Mouse (Mus musculus): ENCODE measurements around the gene Iqcg. TPM values are rescaled to one million over a fixed set of nuclear protein-coding genes. Genes with fewer than 3 reads are reported as not detected.

Gene Iqcg
- polyA plus RNA-seq, 1 experiment from 2014 or later: 12.1 TPM

DNA sequence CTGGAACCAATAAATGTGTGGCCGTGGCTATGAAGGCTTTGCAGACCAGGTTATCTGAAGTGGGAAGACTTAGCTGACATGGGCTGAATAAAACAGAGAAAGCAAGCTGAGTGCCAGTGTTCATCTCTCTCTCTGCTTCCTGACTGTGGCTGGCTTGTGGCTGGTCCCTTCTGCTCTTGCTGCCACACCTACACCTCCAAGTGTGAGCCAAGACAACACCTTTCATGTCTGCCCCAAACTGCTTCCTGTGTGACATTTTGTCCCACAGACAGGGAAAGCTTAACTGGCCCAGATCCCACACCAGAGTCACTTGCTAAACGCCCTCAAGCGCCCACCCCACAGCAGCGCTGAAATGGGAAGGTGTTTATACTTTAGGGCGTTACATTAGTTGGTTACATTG lies 2.9 kb downstream of the Iqcg start:
- H3K4me1 ChIP-seq: peaks cover 8% of the 10 kb centered on the region
- WGBS: 64% methylated on average over 5 of the region's 5 CpGs
- no peak overlapping the region for H3K4me2 ChIP-seq (replicated peaks)
- H3K9me3 ChIP-seq (replicated peaks): no peaks in the 10 kb centered on the region
- H3K9ac ChIP-seq: no peak overlapping the region
- ATAC-seq (ENCODE audit: insufficient number of reproducible peaks, low FRiP score, low TSS enrichment, low read depth): no peak
- H3K4me3 ChIP-seq (replicated peaks): no peak overlapping the region
- H3K36me3 ChIP-seq: peaks cover 4% of the 10 kb centered on the region
- H3K27me3 ChIP-seq: no peaks in the 10 kb centered on the region
- H3K27ac ChIP-seq (replicated peaks): no peak overlapping the region

GRCm38 (mm10) chr16:33049809-33050208 lies 6.2 kb downstream of the Iqcg start:
- H3K9ac ChIP-seq: no peak overlapping the region
- H3K36me3 ChIP-seq: no peaks in the 10 kb centered on the region

GRCm38 (mm10) chr16:33048686-33049085 lies 7.3 kb downstream of the Iqcg start:
- Histone ChIP-seq H3K27ac (replicated peaks) (no peak overlapping the region), H3K27me3 (no peaks in the 10 kb centered on the region), H3K9me3 (replicated peaks) (no peaks in the 10 kb centered on the region), H3K9ac (no peak overlapping the region), H3K4me3 (replicated peaks) (no peak overlapping the region), H3K36me3 (no peaks in the 10 kb centered on the region), H3K4me1 (no peaks in the 10 kb centered on the region), H3K4me2 (replicated peaks) (no peak overlapping the region)
- ATAC-seq (ENCODE audit: insufficient number of reproducible peaks, low FRiP score, low TSS enrichment, low read depth): no peak
- WGBS: 72% methylated on average over 2 of the region's 2 CpGs

More at GRCm38 (mm10) chr16:33049809-33050208, 6.2 kb downstream of the Iqcg start:
- Histone ChIP-seq H3K4me1 (no peaks in the 10 kb centered on the region), H3K27me3 (no peaks in the 10 kb centered on the region), H3K4me2 (replicated peaks) (no peak overlapping the region), H3K9me3 (replicated peaks) (no peaks in the 10 kb centered on the region), H3K4me3 (replicated peaks) (no peak overlapping the region), H3K27ac (replicated peaks) (no peak overlapping the region)
- WGBS: 89% methylated on average over 16 of the region's 16 CpGs
- no peak for ATAC-seq (ENCODE audit: insufficient number of reproducible peaks, low FRiP score, low TSS enrichment, low read depth)

GRCm38 (mm10) chr16:33048004-33048403 lies 8.0 kb downstream of the Iqcg start:
- no peak for ATAC-seq (ENCODE audit: insufficient number of reproducible peaks, low FRiP score, low TSS enrichment, low read depth)
- Histone ChIP-seq H3K4me1 (no peaks in the 10 kb centered on the region), H3K27me3 (no peaks in the 10 kb centered on the region), H3K36me3 (no peaks in the 10 kb centered on the region), H3K9ac (no peak overlapping the region), H3K9me3 (replicated peaks) (no peaks in the 10 kb centered on the region), H3K4me2 (replicated peaks) (no peak overlapping the region), H3K4me3 (replicated peaks) (no peak overlapping the region), H3K27ac (replicated peaks) (no peak overlapping the region)
- WGBS: 89% methylated on average over 1 of the region's 1 CpGs

DNA sequence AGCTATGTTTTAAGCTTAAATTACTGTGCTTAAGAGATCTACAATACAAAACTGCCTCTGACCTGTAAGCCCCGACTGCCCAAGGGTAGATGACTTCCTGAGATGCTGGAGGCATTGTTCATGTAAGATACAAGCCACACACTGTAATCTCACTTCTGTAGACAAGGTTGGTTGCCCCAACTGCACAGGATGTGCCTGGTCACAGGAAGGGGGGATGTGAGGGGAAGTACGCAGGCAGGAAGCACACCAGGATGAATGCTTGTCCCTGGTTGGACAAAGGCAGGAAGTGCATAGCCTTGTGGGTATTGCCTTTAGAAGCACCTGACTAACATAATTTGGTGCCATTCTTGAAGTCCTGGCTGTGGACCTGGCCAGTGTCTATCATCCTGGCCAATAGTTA lies 12.8 kb downstream of the Iqcg start:
- Histone ChIP-seq H3K27ac (replicated peaks) (no peak overlapping the region), H3K4me1 (no peaks in the 10 kb centered on the region), H3K9ac (no peak overlapping the region), H3K4me2 (replicated peaks) (no peak overlapping the region), H3K9me3 (replicated peaks) (no peaks in the 10 kb centered on the region), H3K36me3 (no peaks in the 10 kb centered on the region), H3K27me3 (no peaks in the 10 kb centered on the region), H3K4me3 (replicated peaks) (no peak overlapping the region)
- ATAC-seq (ENCODE audit: insufficient number of reproducible peaks, low FRiP score, low TSS enrichment, low read depth): no peak
- WGBS: 68% methylated on average over 2 of the region's 2 CpGs

- Histone ChIP-seq H3K4me2 (replicated peaks) (no peak overlapping the region), H3K4me3 (replicated peaks) (no peak overlapping the region), H3K9ac (no peak overlapping the region), H3K4me1 (no peaks in the 10 kb centered on the region), H3K27ac (replicated peaks) (no peak overlapping the region), H3K27me3 (no peaks in the 10 kb centered on the region), H3K36me3 (no peaks in the 10 kb centered on the region), H3K9me3 (replicated peaks) (no peaks in the 10 kb centered on the region)
- 88% methylated on average over 1 of the region's 1 CpGs for WGBS
- no peak for ATAC-seq (ENCODE audit: insufficient number of reproducible peaks, low FRiP score, low TSS enrichment, low read depth)
These were observed 13.3 kb downstream of the Iqcg start for GRCm38 (mm10) chr16:33042682-33043081.

- Histone ChIP-seq H3K27me3 (no peaks in the 10 kb centered on the region), H3K4me3 (replicated peaks) (no peak overlapping the region), H3K27ac (replicated peaks) (no peak overlapping the region), H3K36me3 (no peaks in the 10 kb centered on the region), H3K9me3 (replicated peaks) (no peaks in the 10 kb centered on the region), H3K9ac (no peak overlapping the region), H3K4me2 (replicated peaks) (no peak overlapping the region), H3K4me1 (no peaks in the 10 kb centered on the region)
- 65% methylated on average over 4 of the region's 4 CpGs for WGBS
- ATAC-seq (ENCODE audit: insufficient number of reproducible peaks, low FRiP score, low TSS enrichment, low read depth): no peak
These were observed 20.0 kb downstream of the Iqcg start for GRCm38 (mm10) chr16:33036006-33036405.

GRCm38 (mm10) chr16:33026357-33026756 lies 29.7 kb downstream of the Iqcg start:
- no peak overlapping the region for H3K9ac ChIP-seq
- no peak overlapping the region for H3K4me3 ChIP-seq (replicated peaks)
- H3K36me3 ChIP-seq: no peaks in the 10 kb centered on the region
- 69% methylated on average over 7 of the region's 7 CpGs for WGBS
- no peaks in the 10 kb centered on the region for H3K4me1 ChIP-seq
- H3K4me2 ChIP-seq (replicated peaks): no peak overlapping the region
- H3K27me3 ChIP-seq: no peaks in the 10 kb centered on the region
- no peaks in the 10 kb centered on the region for H3K9me3 ChIP-seq (replicated peaks)
- H3K27ac ChIP-seq (replicated peaks): no peak overlapping the region
- no peak for ATAC-seq (ENCODE audit: insufficient number of reproducible peaks, low FRiP score, low TSS enrichment, low read depth)

- no peaks in the 10 kb centered on the region for H3K4me1 ChIP-seq
- no peaks in the 10 kb centered on the region for H3K9me3 ChIP-seq (replicated peaks)
- no peak; the same call in 1 of the 2 replicates for ATAC-seq (ENCODE audit: insufficient number of reproducible peaks, low FRiP score, low TSS enrichment, low read depth)
- no peak overlapping the region for H3K4me3 ChIP-seq (replicated peaks)
- no peaks in the 10 kb centered on the region for H3K36me3 ChIP-seq
- H3K27ac ChIP-seq (replicated peaks): no peak overlapping the region
- 44% methylated on average over 8 of the region's 8 CpGs for WGBS
- H3K27me3 ChIP-seq: no peaks in the 10 kb centered on the region
- H3K4me2 ChIP-seq (replicated peaks): no peak overlapping the region
- H3K9ac ChIP-seq: no peak overlapping the region
These were observed 31.4 kb downstream of the Iqcg start for GRCm38 (mm10) chr16:33024456-33025104.

- Histone ChIP-seq H3K9ac (no peak overlapping the region), H3K4me1 (no peaks in the 10 kb centered on the region), H3K9me3 (replicated peaks) (no peaks in the 10 kb centered on the region), H3K4me2 (replicated peaks) (no peak overlapping the region), H3K27me3 (no peaks in the 10 kb centered on the region), H3K36me3 (no peaks in the 10 kb centered on the region), H3K27ac (replicated peaks) (no peak overlapping the region), H3K4me3 (replicated peaks) (no peak overlapping the region)
- no peak for ATAC-seq (ENCODE audit: insufficient number of reproducible peaks, low FRiP score, low TSS enrichment, low read depth)
- WGBS: 5% methylated on average over 4 of the region's 4 CpGs
These were observed 32.3 kb downstream of the Iqcg start for GRCm38 (mm10) chr16:33023750-33024149.

DNA sequence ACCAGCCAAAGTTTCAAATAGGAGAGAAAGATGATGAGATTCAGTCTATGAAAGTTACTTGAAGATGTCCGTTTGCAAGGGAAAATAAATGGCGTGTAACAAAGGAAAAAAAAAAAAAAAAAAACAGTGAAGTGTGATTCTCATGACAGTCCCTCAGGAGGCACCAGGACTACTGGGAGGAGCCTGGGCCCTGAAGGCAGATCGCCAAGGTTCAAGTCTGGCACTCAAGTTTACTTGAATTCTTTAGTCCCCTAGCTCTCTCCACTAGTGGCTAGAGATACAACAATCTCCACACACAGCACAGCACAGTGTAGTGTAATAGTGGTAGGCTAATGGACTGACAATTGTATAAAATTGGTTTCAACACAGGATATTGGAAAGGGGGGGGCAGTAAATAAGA lies 34.6 kb downstream of the Iqcg start:
- Histone ChIP-seq H3K9ac (no peak overlapping the region), H3K4me3 (replicated peaks) (no peak overlapping the region), H3K27me3 (no peaks in the 10 kb centered on the region), H3K4me2 (replicated peaks) (no peak overlapping the region), H3K4me1 (no peaks in the 10 kb centered on the region), H3K9me3 (replicated peaks) (no peaks in the 10 kb centered on the region), H3K36me3 (no peaks in the 10 kb centered on the region), H3K27ac (replicated peaks) (no peak overlapping the region)
- 73% methylated on average over 3 of the region's 3 CpGs for WGBS
- ATAC-seq (ENCODE audit: insufficient number of reproducible peaks, low FRiP score, low TSS enrichment, low read depth): no peak

DNA sequence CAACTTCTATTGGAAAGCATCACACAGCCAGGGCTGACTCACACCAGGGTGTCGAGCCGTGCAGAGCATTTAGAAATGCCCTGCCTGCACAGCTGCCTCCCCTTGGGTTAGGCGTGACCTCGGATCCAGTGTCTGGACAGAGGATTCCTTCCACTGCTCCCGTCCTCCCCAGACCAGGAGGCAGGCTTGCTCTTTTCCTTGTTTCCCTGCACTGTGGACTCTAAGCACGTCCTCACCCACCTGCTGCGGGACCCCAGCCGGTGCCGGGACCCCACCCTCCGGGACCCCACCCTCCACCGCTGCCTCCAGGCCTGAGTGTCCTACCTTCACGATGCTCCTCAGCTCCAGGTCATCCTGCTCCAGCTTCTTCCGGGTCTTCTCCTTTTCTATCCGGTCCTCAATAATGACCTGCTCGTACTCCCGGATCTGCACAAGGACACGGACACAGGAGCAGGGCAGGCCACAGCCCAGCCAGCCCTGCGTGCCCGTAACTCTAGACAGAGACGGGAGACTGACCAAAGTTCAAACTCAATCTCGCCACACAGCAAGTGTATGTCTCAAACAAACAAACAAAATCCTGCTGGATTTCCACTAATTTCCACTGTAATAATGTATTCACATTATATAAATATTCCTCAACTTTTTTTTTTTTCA lies 36.8 kb downstream of the Iqcg start:
- no peak overlapping the region for H3K27ac ChIP-seq (replicated peaks)
- ATAC-seq (ENCODE audit: insufficient number of reproducible peaks, low FRiP score, low TSS enrichment, low read depth): no peak
- peaks cover 15% of the 10 kb centered on the region for H3K36me3 ChIP-seq
- H3K27me3 ChIP-seq: no peaks in the 10 kb centered on the region
- H3K4me2 ChIP-seq (replicated peaks): no peak overlapping the region
- H3K9ac ChIP-seq: no peak overlapping the region
- no peaks in the 10 kb centered on the region for H3K9me3 ChIP-seq (replicated peaks)
- no peak overlapping the region for H3K4me3 ChIP-seq (replicated peaks)
- WGBS: 69% methylated on average over 21 of the region's 21 CpGs
- H3K4me1 ChIP-seq: no peaks in the 10 kb centered on the region

All from embryonic facial prominence, embryonic 15.5 days (tissue).